Mouse (Mus musculus) fat pad, adult 2 months (tissue): ENCODE measurements around the gene Bicd2.
A peak's percentile ranks its signal among the peaks of the same experiment; 100 is the strongest.

Experiments
- DNase-seq: peaks from one replicate; pipeline ENCODE4 v3.0.0-alpha.2; 2011; ENCODE audit warnings: low read depth, low spot score; ENCODE audit errors: extremely low read depth

The Bicd2 gene

GRCm38 (mm10) chr13:49341012-49341830 lies at the start of gene Bicd2:
Gene Bicd2 (plus strand): TSS chr13:49341585.
- peak; percentile 89 for DNase-seq

- DNase-seq = no peak
Measured at GRCm38 (mm10) chr13:49291949-49292348, 49.4 kb upstream of the Bicd2 start.

GRCm38 (mm10) chr13:49294108-49294507 lies 47.3 kb upstream of the Bicd2 start:
- no peak for DNase-seq

DNA sequence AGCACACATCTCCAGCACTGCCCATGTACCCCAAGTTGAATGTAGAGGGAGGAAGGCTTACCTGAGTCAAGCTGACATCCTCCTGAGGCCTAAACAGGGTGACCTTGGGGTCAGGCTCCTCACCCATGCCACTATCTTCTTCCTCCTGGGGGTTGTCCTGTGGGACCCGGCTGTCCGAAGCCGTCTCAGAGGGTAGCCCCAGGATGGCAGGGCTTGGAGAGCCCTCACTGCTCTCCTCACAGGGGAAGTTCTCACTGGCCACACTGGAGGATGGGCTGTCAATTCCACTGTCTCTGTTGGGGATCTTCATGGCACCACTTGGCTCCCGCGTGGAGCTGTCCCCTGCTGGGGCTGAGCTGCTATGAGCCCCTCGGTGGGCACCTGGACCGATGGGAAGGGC lies 45.1 kb upstream of the Bicd2 start:
- no peak for DNase-seq

DNA sequence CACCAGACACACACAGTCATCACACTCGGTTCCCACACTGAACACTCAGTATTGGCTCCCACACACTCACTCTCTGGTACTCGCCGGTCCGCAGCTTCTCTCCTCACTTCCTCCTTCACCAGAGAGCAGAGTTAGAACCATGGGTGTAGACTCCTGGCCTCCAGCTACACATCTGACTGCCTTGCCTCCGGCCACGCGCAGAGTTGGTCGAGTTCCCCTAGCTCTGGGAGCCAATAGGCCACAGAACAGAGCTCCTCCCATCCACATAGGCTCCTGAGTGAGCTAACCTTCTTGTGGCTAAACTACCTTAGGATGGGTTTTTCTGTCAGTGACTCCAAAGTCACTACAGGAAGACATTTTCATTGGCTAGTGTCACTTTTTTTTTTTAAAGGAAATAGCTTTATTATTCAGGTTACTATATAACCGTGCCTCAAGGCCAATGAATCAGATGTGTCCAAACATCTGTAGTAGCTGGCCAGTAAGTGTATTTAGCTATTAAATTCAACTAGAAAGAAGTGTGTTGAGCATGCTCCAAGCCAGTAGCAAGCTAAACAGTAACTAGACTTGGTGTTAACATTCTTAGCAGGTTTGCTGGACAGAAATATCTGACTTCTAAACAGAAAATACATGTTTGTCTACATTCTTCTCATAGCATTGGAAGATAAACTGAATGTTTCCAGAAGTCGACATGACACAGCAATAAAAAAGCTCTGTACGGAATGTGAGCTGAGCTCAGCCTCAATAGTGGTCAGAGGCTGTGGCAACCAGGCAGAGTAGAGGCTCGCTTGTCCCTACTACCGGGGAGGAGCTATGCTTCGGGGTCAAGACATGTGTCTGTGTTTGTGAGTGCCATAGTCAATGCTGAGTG lies 42.6 kb upstream of the Bicd2 start:
- DNase-seq = no peak

DNA sequence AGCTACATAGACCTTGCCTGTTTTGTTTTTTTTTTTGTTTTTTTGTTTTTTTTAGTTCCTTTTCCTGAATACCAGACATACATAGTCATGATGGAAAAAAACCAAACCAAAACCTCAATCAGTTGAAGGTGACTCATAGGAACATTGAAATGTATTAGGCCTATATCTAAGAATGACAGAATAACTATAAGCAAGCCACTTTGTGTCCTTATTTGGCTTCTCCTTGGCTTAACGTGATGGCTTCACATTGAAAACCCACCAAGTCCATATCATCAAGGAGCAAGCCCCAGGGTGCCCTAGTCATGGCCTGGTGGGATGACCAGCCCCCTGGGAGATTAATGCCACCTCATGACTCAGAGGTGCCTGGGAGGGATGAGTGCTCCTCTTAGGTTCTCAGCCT lies 40.6 kb upstream of the Bicd2 start:
- DNase-seq = no peak

DNA sequence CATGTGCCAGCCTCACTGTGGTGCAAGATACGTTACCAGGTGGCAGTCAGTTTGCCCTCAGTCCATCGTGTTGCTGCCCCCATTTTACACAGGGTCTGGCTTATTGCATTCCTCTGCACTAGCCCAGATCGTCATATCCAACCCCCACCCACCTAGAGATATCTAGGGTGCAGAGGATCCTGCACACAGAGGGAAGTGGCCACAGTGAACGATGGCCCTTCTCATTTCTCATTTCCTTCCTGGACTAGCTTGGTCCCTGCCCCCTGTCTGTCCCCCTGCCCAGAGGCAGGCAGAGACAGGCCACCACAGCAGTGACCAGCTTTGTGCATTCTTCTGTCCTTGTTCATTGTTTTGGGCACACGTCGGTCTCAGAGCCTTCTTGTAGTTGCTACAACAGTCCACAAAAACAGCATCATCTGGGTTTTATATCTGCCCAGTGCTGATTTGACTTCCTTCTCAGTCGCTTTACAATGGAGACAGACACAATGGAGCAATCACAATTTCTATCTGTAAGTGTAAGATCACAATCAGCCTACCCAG lies 34.5 kb upstream of the Bicd2 start:
- DNase-seq = no peak

DNA sequence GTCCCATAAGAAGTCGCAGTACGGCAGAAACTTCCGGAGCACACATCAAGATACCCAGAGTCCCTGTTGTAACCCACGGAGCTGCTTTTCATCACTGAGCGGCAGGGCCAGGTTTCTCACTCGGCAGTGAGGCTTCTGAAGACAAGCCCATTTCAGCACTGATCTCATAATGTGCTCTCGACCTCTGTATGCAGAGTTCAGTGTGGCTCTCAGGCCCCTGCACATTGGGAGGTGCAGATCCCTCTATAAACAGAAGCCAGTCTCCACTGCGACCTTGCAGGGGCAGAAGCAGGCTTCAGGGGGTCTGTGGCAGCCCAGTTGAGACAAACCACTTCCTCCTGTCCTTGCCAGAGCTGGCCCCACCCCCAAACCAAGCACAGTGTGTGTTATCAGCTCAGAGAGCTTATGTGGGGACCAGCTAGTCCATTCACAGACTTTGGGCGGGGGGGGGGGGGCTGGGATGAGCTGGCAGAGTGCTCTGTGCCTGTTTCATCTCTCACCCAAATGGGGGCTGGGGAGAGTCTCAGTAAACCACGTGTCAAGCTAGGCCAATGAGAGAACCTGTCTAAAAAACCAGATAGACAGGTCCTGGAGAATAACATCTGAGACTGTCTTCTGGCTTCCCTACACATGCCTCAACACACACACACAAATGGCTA lies 33.9 kb upstream of the Bicd2 start:
- no peak for DNase-seq

DNA sequence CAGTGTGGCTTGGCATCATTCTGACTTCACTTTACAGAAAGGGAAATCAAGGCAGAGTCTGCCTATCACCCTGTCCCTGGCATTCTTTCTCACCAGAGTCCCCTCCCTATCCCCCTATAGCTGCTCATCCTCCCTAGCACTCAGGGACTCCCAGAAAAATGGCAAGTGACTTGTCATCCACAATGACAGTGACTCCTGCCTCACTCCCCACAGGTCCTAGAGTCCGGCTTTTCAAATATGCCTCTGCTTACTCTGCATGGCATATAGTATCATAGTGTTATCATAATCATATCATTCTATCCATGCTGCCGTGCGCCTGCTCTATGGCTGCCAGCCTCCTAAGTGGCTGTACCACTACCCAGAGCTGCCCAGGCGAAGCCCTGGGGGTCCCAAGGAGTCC lies 33.2 kb upstream of the Bicd2 start:
- no peak for DNase-seq

DNA sequence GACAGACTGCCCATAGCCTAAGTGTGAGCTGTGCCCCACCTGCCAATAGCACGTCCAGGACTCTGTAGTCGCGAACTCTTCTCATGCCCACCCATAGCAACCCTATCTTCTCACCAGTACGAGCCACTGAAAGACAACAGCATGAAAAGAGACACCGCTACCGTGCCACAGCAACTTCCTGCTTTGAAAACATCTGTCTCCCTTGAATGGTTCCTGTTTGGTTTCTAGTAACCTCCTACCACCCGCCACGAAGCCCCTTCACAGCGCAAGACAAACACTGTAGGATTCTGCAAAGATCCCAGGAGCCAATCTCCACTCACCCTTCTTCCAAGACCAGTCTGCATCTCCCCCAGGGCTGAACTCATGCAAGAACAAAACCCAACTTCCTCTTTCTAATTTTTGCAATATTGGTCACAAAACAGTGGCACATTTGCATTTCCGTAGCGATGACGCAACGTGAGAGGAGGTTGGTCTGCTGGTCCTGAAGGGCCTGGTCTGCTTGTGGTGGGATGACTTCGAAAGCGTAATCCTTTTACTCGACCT lies 32.5 kb upstream of the Bicd2 start:
- DNase-seq = no peak

- DNase-seq = no peak
Measured at GRCm38 (mm10) chr13:49309501-49309900, 31.9 kb upstream of the Bicd2 start.

- no peak for DNase-seq
Measured at GRCm38 (mm10) chr13:49311642-49312041, 29.7 kb upstream of the Bicd2 start.

GRCm38 (mm10) chr13:49316386-49317162 lies 24.8 kb upstream of the Bicd2 start:
- no peak for DNase-seq

DNA sequence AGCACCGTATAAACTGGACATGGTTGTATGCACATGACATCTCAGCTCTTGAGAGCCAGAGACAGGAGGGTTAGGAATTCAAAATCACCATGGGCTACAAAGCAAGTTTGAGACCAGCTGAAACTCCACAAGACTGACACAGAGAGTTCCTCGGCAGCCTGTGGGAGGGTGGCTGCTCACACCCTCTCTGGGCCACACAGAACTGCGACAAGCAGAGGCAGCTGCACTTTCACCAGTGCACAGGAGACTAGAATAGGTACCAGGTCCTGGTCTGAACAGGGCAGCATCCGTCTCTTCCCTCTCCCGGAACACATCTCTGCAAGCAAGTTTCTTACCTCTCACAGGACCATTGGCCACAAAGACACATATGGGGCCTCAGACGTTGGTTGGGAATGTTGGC lies 23.9 kb upstream of the Bicd2 start:
- DNase-seq = no peak

- no peak for DNase-seq
Measured at GRCm38 (mm10) chr13:49317914-49318313, 23.5 kb upstream of the Bicd2 start.

DNA sequence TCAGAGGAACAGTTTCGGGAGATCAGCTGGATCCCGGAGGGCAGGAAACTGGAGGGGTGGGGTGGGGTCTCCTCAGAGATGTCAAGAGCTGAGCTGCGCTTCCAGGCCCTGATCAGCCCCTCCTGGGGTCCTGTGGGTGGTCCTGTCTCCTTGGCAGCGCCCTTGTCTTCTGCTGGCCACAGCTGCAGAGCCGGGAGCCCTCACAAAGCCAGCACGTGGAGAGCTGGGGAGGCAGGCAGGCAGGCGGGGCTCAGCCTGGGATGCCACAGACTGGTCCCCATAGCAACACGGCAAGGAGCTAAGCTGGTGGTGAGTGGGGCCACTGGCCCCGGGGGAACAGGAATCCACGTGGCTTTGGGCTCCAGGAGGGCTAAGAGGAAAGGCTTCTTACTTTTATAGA lies 21.3 kb upstream of the Bicd2 start, which contains the start of gene Fgd3:
TSS of gene Fgd3 (minus strand) at position 272 of the 400 bp plus-strand sequence.
- DNase-seq = no peak

GRCm38 (mm10) chr13:49320514-49320913 lies 20.9 kb upstream of the Bicd2 start:
- no peak for DNase-seq

GRCm38 (mm10) chr13:49321452-49321851 lies 19.9 kb upstream of the Bicd2 start:
- no peak for DNase-seq

- no peak for DNase-seq
Measured at GRCm38 (mm10) chr13:49322169-49322568, 19.2 kb upstream of the Bicd2 start.

DNA sequence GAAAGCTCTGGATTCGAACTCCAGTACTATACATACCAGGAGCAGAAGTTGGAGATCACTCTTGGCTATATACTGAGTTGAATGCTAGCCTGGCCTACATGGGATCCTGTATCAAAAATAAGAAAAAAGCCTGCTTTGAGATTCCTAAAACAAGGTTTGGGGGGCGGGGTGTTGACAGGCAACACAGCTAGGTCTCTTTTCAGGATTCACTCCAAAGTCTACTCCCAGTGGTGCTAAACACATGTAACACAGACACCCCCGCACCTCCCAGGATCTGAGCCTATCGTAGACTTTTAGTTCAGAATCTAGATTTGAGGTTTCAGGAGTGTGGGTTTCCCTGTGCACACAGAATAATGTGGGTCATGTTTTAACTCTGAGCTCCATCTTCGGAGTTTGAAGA lies 18.6 kb upstream of the Bicd2 start:
- DNase-seq = no peak
